Mouse (Mus musculus) c-Kit-positive CD71-positive TER-119-negative erythroid progenitor cells, embryonic 14.5 days (primary cell): ENCODE measurements around the gene Slc39a1.

Experiments
- DNase-seq: peaks from one replicate; pipeline ENCODE4 v3.0.0-alpha.2; 2013; ENCODE audit warnings: low read depth

Gene Slc39a1

GRCm38 (mm10) chr3:90247960-90248745 lies at the start of gene Slc39a1:
Gene Slc39a1 (plus strand): TSS chr3:90248172.
- DNase-seq, result peak; percentile 93

GRCm38 (mm10) chr3:90202884-90203283 lies 45.1 kb upstream of the Slc39a1 start:
- DNase-seq, result no peak

- DNase-seq, result no peak
These were observed 44.4 kb upstream of the Slc39a1 start for GRCm38 (mm10) chr3:90203619-90204018.

GRCm38 (mm10) chr3:90204582-90204981 lies 43.4 kb upstream of the Slc39a1 start:
- no peak for DNase-seq

- DNase-seq, result no peak
These were observed 39.3 kb upstream of the Slc39a1 start for GRCm38 (mm10) chr3:90208662-90209061.

GRCm38 (mm10) chr3:90209908-90210566 lies 37.9 kb upstream of the Slc39a1 start:
- no peak for DNase-seq

- no peak for DNase-seq
These were observed 36.2 kb upstream of the Slc39a1 start for GRCm38 (mm10) chr3:90211475-90212398.

- no peak for DNase-seq
These were observed 35.2 kb upstream of the Slc39a1 start for GRCm38 (mm10) chr3:90212723-90213122.

- peak; percentile 92 for DNase-seq
These were observed 34.5 kb upstream of the Slc39a1 start, which contains the start of the genes Rps27 and Rab13 for GRCm38 (mm10) chr3:90213377-90213866. Gene Rps27 (minus strand): TSS chr3:90213651. Gene Rab13 (plus strand): TSS chr3:90213695.

- DNase-seq, result no peak
These were observed 33.9 kb upstream of the Slc39a1 start for GRCm38 (mm10) chr3:90213956-90214684.

- no peak for DNase-seq
These were observed 32.1 kb upstream of the Slc39a1 start for GRCm38 (mm10) chr3:90215825-90216380.

GRCm38 (mm10) chr3:90220088-90220487 lies 27.9 kb upstream of the Slc39a1 start:
- peak; percentile 66 for DNase-seq

- no peak for DNase-seq
These were observed 27.4 kb upstream of the Slc39a1 start for GRCm38 (mm10) chr3:90220531-90220951.

GRCm38 (mm10) chr3:90221123-90221522 lies 26.8 kb upstream of the Slc39a1 start:
- no peak for DNase-seq

- DNase-seq, result no peak
These were observed 25.5 kb upstream of the Slc39a1 start for GRCm38 (mm10) chr3:90222455-90222854.

- DNase-seq, result no peak
These were observed 25.0 kb upstream of the Slc39a1 start for GRCm38 (mm10) chr3:90222941-90223340.

GRCm38 (mm10) chr3:90224331-90224730 lies 23.6 kb upstream of the Slc39a1 start:
- no peak for DNase-seq

- DNase-seq, result no peak
These were observed 16.9 kb upstream of the Slc39a1 start for GRCm38 (mm10) chr3:90231075-90231474.

GRCm38 (mm10) chr3:90231507-90232333 lies 16.3 kb upstream of the Slc39a1 start, which contains the start of gene Jtb:
Gene Jtb (plus strand): TSS chr3:90231597.
- DNase-seq, result peak; percentile 91

GRCm38 (mm10) chr3:90241251-90241650 lies 6.7 kb upstream of the Slc39a1 start:
- no peak for DNase-seq
